Mouse (Mus musculus) hindbrain, embryonic 15.5 days (tissue): ENCODE measurements around the gene Rad23a. TPM values are rescaled to one million over a fixed set of nuclear protein-coding genes. Genes with fewer than 3 reads are reported as not detected.
A peak's percentile ranks its signal among the peaks of the same experiment; 100 is the strongest.

Experiments
- ATAC-seq: fragments of 200-750 bp; cut with Nextera tagmentation; 2 replicates; pipeline ENCODE4 v1.8.0; 2017; ENCODE audit warnings: low read depth, moderate number of reproducible peaks, moderate TSS enrichment; ENCODE audit not compliant: low FRiP score
- H3K27ac ChIP-seq: fragments of 300-500 bp; sonication (generic); replicated peaks from 2 replicates; pipeline ENCODE4 v1.5.1; 2015; ENCODE audit warnings: mild to moderate bottlenecking, inconsistent platforms
- H3K27me3 ChIP-seq: fragments of 300-500 bp; sonication (generic); 2 replicates; pipeline ENCODE4 v1.6.1; 2015; ENCODE audit warnings: control low read depth, inconsistent platforms
- H3K36me3 ChIP-seq: fragments of 300-500 bp; sonication (generic); 2 replicates; pipeline ENCODE4 v1.6.1; 2015; ENCODE audit warnings: control low read depth, inconsistent platforms
- H3K4me1 ChIP-seq: fragments of 300-500 bp; sonication (generic); replicated peaks from 2 replicates; pipeline ENCODE4 v1.6.1; 2015; ENCODE audit warnings: control low read depth, inconsistent platforms
- H3K4me2 ChIP-seq: fragments of 300-500 bp; sonication (generic); 2 replicates; pipeline ENCODE4 v1.6.1; 2015; ENCODE audit warnings: moderate library complexity, mild to moderate bottlenecking, inconsistent platforms
- H3K4me3 ChIP-seq: fragments of 300-500 bp; sonication (generic); 2 replicates; pipeline ENCODE4 v1.5.1; 2015; ENCODE audit warnings: mild to moderate bottlenecking, inconsistent platforms
- H3K9ac ChIP-seq: fragments of 300-500 bp; sonication (generic); 2 replicates; pipeline ENCODE4 v1.6.1; 2015; ENCODE audit warnings: inconsistent platforms
- H3K9me3 ChIP-seq: fragments of 300-500 bp; sonication (generic); 2 replicates; pipeline ENCODE4 v1.6.1; 2016; ENCODE audit warnings: control low read depth, inconsistent platforms
- WGBS: fragments of 180-500 bp; shearing (Covaris S2); methylation state at CpG from one replicate; pipeline ENCODE4 v1.1.7; 2015; 5-methylcytosine and 5-hydroxymethylcytosine counted together
- microRNA-seq: library from miRNA; unstranded; fragments of <30 nt; microRNA quantifications from one replicate; pipeline ENCODE4, GENCODE M21; 2016
- polyA plus RNA-seq: library from polyadenylated mRNA; unstranded; fragments of >200 nt; fragmentation: Nextera tagmentation; extraction: Ambion mirVana; gene quantifications from 2 replicates; pipeline ENCODE4 v1.2.1, GENCODE M21; 2015

Gene Rad23a
- polyA plus RNA-seq, 1 experiment from 2014 or later = 79.1 TPM

DNA sequence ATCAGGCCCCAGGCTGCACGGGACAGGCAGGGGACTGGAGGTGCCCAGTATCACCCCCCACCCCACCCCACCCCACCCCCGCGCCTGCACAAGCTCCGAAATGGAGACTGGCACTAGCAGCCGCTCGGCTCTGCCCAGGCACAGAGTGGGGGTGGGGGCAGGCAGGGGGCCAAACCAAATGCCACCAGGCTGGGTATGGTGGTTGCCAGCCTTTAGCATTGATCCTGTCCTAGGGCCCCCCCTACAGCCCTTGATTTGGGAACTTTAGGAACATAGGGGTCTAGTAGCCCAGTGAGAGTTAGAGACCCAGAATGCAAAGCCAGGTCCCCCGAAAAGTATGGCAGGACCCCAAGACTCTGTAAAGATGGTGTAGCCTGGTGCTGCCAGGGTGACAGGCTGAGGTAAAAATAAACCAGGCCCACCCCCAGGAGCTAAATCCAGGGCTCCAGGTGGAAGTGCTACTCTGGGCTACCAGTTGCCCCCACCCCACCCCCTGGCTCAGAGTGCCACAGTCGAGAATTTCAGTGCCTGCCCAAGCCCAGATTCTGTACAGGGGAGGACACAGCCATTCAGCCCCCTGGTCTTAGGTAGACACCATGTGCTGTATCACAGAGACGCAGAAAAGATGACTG lies 50.5 kb downstream of the Rad23a start:
- Histone ChIP-seq H3K9ac (no peak overlapping the region), H3K27me3 (peaks cover 76% of the 10 kb centered on the region), H3K36me3 (no peaks in the 10 kb centered on the region), H3K4me2 (peak overlapping the region; percentile 17), H3K9me3 (no peaks in the 10 kb centered on the region), H3K4me1 (peaks cover 85% of the 10 kb centered on the region), H3K27ac (peak overlapping the region; percentile 65), H3K4me3 (no peak overlapping the region)
- 0 out of 2 replicates have a peak, but pooled peaks have one; percentile 2 for ATAC-seq
- 56% methylated on average over 9 of the region's 9 CpGs for WGBS

DNA sequence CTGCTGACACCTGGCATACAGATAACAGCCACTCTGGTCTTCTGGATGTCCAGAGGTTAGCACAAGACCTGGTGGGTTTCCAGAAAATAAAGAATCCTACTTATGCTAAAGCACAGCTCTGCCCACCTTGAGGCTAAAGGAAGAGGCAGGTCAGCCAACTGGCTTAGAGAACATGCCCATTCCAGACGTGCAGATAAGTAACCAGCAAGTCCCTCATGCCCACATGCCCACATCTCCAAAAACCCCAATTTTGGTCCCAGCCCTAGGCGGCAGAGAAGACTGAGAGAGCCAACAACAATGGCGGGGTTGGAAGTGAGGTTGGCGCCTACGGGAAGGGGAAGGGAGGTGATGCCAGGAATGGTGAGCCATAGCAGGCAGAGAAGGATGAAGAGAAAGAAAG lies 51.1 kb downstream of the Rad23a start:
- H3K9ac ChIP-seq = no peak overlapping the region
- no peaks in the 10 kb centered on the region for H3K9me3 ChIP-seq
- no peaks in the 10 kb centered on the region for H3K36me3 ChIP-seq
- H3K27me3 ChIP-seq = peaks cover 76% of the 10 kb centered on the region
- no peak for ATAC-seq
- no peak overlapping the region for H3K4me3 ChIP-seq
- H3K4me2 ChIP-seq = peak overlapping the region; percentile 17
- WGBS = 40% methylated on average over 5 of the region's 5 CpGs
- peaks cover 85% of the 10 kb centered on the region for H3K4me1 ChIP-seq
- peak overlapping the region; percentile 65 for H3K27ac ChIP-seq

DNA sequence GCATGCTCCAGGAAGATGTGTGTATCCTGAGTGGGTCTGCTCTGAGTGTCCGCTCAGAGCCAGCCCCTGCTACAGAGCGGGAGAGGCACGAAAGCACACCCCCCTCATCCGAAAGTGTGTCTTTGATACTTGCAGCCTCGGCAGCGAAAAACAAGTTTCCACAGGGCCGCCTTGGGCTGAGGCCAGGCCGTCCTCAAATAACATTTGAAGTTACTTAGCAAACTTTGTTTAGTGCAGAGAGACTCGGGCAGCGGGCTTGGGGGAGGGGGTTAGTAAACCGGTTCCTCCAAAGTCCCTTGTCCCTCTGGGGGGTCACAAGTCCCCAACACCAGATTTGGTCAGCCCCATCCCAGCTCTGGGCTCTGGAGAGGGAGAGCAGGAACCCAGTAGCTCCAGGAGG lies 51.6 kb downstream of the Rad23a start:
- Histone ChIP-seq H3K4me2 (no peak overlapping the region), H3K4me1 (peaks cover 86% of the 10 kb centered on the region), H3K9me3 (no peaks in the 10 kb centered on the region), H3K27me3 (peaks cover 74% of the 10 kb centered on the region), H3K36me3 (no peaks in the 10 kb centered on the region), H3K4me3 (no peak overlapping the region), H3K9ac (no peak overlapping the region), H3K27ac (peak overlapping the region; percentile 65)
- ATAC-seq = no peak
- WGBS = 14% methylated on average over 11 of the region's 11 CpGs

DNA sequence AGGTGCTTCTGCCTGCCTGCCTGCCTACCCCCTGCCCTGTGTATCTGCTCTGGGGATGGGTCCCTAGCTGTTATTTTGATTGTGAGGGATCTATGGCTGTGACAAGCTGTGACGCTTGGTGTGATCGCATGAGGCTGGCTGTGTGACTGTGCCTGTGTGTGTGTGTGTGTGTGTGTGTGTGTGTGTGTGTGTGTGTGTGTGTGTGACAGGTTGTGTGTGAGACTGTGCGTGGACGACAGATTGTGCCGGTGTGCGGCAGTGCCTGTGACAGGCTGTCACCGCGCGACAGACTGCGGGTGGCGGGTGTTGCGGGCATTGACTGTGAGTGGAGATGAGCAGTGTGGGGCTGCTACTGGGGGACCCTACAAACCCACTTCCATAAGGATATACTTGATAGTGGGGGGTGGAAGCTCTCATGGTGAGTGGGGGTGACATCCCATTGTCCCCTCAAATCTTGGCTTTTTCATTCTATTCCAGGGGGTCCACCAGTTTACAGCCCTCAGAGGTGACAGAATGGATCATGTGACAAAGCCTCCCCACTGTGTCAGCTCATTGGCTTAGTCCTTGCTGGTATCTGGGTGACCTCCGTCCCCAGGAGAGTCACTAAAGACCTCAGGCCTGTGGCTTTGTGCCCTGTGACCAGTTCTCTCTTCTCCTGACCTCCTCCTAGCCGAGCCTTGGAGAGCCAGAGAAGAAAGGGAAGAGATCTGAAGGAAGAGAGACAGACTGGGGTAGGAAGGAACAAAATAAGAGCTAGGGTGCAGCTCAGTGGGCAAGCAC lies 52.8 kb downstream of the Rad23a start:
- Histone ChIP-seq H3K4me2 (no peak overlapping the region), H3K27ac (0 out of 2 replicates have a peak overlapping the region, but pooled peaks have one; percentile 65), H3K27me3 (peaks cover 77% of the 10 kb centered on the region), H3K9me3 (no peaks in the 10 kb centered on the region), H3K36me3 (no peaks in the 10 kb centered on the region), H3K4me1 (peaks cover 78% of the 10 kb centered on the region), H3K4me3 (no peak overlapping the region), H3K9ac (no peak overlapping the region)
- no peak for ATAC-seq
- WGBS = 15% methylated on average over 14 of the region's 14 CpGs

GRCm38 (mm10) chr8:84786801-84787467 lies 53.5 kb downstream of the Rad23a start:
- H3K4me3 ChIP-seq = no peak overlapping the region
- peaks cover 73% of the 10 kb centered on the region for H3K4me1 ChIP-seq
- no peaks in the 10 kb centered on the region for H3K36me3 ChIP-seq
- peak overlapping the region; percentile 31; the same call in 1 of the 2 replicates for H3K27ac ChIP-seq
- H3K4me2 ChIP-seq = peak overlapping the region; percentile 18
- ATAC-seq = no peak
- H3K27me3 ChIP-seq = peaks cover 77% of the 10 kb centered on the region
- no peaks in the 10 kb centered on the region for H3K9me3 ChIP-seq
- WGBS = 15% methylated on average over 11 of the region's 11 CpGs
- no peak overlapping the region for H3K9ac ChIP-seq

GRCm38 (mm10) chr8:84785756-84786677 lies 54.4 kb downstream of the Rad23a start:
- no peak overlapping the region for H3K4me3 ChIP-seq
- no peaks in the 10 kb centered on the region for H3K36me3 ChIP-seq
- 7% methylated on average over 38 of the region's 38 CpGs for WGBS
- no peaks in the 10 kb centered on the region for H3K9me3 ChIP-seq
- H3K4me1 ChIP-seq = peaks cover 76% of the 10 kb centered on the region
- no peak overlapping the region for H3K9ac ChIP-seq
- peak overlapping the region; percentile 50 for H3K4me2 ChIP-seq
- H3K27me3 ChIP-seq = peaks cover 85% of the 10 kb centered on the region
- peak overlapping the region; percentile 31 for H3K27ac ChIP-seq
- ATAC-seq = no peak

GRCm38 (mm10) chr8:84785506-84785755 lies 55.0 kb downstream of the Rad23a start:
- Histone ChIP-seq H3K27ac (0 out of 2 replicates have a peak overlapping the region, but pooled peaks have one; percentile 31), H3K9ac (no peak overlapping the region), H3K36me3 (no peaks in the 10 kb centered on the region), H3K9me3 (no peaks in the 10 kb centered on the region), H3K4me1 (peaks cover 70% of the 10 kb centered on the region), H3K27me3 (peaks cover 84% of the 10 kb centered on the region), H3K4me3 (no peak overlapping the region), H3K4me2 (peak overlapping the region; percentile 50)
- no peak for ATAC-seq
- 16% methylated on average over 11 of the region's 11 CpGs for WGBS

- H3K4me3 ChIP-seq = peak overlapping the region; percentile 20
- no peaks in the 10 kb centered on the region for H3K36me3 ChIP-seq
- H3K27me3 ChIP-seq = peaks cover 79% of the 10 kb centered on the region
- peak overlapping the region; percentile 6; the same call in 1 of the 2 replicates for H3K27ac ChIP-seq
- H3K4me2 ChIP-seq = peak overlapping the region; percentile 50
- H3K4me1 ChIP-seq = peaks cover 65% of the 10 kb centered on the region
- WGBS = 3% methylated on average over 48 of the region's 48 CpGs
- peak overlapping the region; percentile 7; the same call in 1 of the 2 replicates for H3K9ac ChIP-seq
- no peak for ATAC-seq
- H3K9me3 ChIP-seq = no peaks in the 10 kb centered on the region
Measured at GRCm38 (mm10) chr8:84784681-84785505, 55.6 kb downstream of the Rad23a start.

Small RNAs within 50 kb of the gene (microRNA-seq; reads per million reads assigned to microRNA genes)
- gene Mir7069 = 4.6 reads per million, percentile 19 among the genes with 10 or more reads in this experiment

Other genes with a start within 250 kb of the Rad23a start
- 18.8 and 24.5 TPM in 2 replicates for gene Ier2, start 177.8 kb downstream of the Rad23a start, polyA plus RNA-seq
- 62.5 and 65.9 TPM in 2 replicates for gene Trmt1, start 154.4 kb downstream of the Rad23a start, polyA plus RNA-seq
- 13.6 and 16.1 TPM in 2 replicates for gene Nacc1, start 152.8 kb downstream of the Rad23a start, polyA plus RNA-seq
- 3.1 and 3.6 TPM in 2 replicates for gene Lyl1, start 139.2 kb downstream of the Rad23a start, polyA plus RNA-seq
- 1.2 and 1.7 TPM in 2 replicates for gene G430095P16Rik, start 117.7 kb downstream of the Rad23a start, polyA plus RNA-seq
- 71.2 and 87.6 TPM in 2 replicates for gene Nfix, start 40.3 kb downstream of the Rad23a start, polyA plus RNA-seq
- gene Dand5, start 17.8 kb downstream of the Rad23a start, polyA plus RNA-seq = 14.0 and 15.1 TPM in 2 replicates
- gene Gadd45gip1, start 9.1 kb downstream of the Rad23a start, polyA plus RNA-seq = 39.7 and 40.6 TPM in 2 replicates
- 700 and 710 TPM in 2 replicates for gene Calr, start 6.3 kb upstream of the Rad23a start, polyA plus RNA-seq
- 108 and 112 TPM in 2 replicates for gene Farsa, start 16.3 kb upstream of the Rad23a start, polyA plus RNA-seq
- 33.7 and 37.3 TPM in 2 replicates for gene Syce2, start 31.4 kb upstream of the Rad23a start, polyA plus RNA-seq
- 36.4 and 40.3 TPM in 2 replicates for gene Gcdh, start 53.3 kb upstream of the Rad23a start, polyA plus RNA-seq
- 0.64 TPM in 2 replicates for gene Klf1, start 61.3 kb upstream of the Rad23a start, polyA plus RNA-seq
- gene Dnase2a, start 67.9 kb upstream of the Rad23a start, polyA plus RNA-seq = 5.7 and 7.3 TPM in 2 replicates
- gene Mast1, start 96.7 kb upstream of the Rad23a start, polyA plus RNA-seq = 72.4 and 81.1 TPM in 2 replicates
- gene Rtbdn, start 106.3 kb upstream of the Rad23a start, polyA plus RNA-seq = 2.8 and 3.5 TPM in 2 replicates
- not detected in 2 replicates for gene Gm49661, start 128.8 kb upstream of the Rad23a start, polyA plus RNA-seq
- 1,124 and 1,185 TPM in 2 replicates for gene Prdx2, start 128.9 kb upstream of the Rad23a start, polyA plus RNA-seq
- 54.2 and 59.8 TPM in 2 replicates for gene Rnaseh2a, start 129.1 kb upstream of the Rad23a start, polyA plus RNA-seq
- 6.3 and 6.8 TPM in 2 replicates for gene Junb, start 138.1 kb upstream of the Rad23a start, polyA plus RNA-seq
- gene Hook2, start 149.9 kb upstream of the Rad23a start, polyA plus RNA-seq = 34.0 and 37.3 TPM in 2 replicates
- 0.08 TPM in 1 of 2 replicates, not detected in the other for gene Best2, start 173.9 kb upstream of the Rad23a start, polyA plus RNA-seq
- 148 and 159 TPM in 2 replicates for gene Asna1, start 184.6 kb upstream of the Rad23a start, polyA plus RNA-seq
- 123 and 132 TPM in 2 replicates for gene Trir, start 186.2 kb upstream of the Rad23a start, polyA plus RNA-seq
- 56.8 and 63.7 TPM in 2 replicates for gene Tnpo2, start 196.2 kb upstream of the Rad23a start, polyA plus RNA-seq
- gene Fbxw9, start 219.4 kb upstream of the Rad23a start, polyA plus RNA-seq = 72.0 and 76.1 TPM in 2 replicates
- gene Gm5741, start 227.3 kb upstream of the Rad23a start, polyA plus RNA-seq = 0.99 and 1.0 TPM in 2 replicates
- 103 and 111 TPM in 2 replicates for gene Dhps, start 231.1 kb upstream of the Rad23a start, polyA plus RNA-seq
- 117 and 119 TPM in 2 replicates for gene Wdr83os, start 240.1 kb upstream of the Rad23a start, polyA plus RNA-seq
- gene Wdr83, start 240.6 kb upstream of the Rad23a start, polyA plus RNA-seq = 47.2 and 53.0 TPM in 2 replicates
- gene Man2b1, start 242.6 kb upstream of the Rad23a start, polyA plus RNA-seq = 20.9 and 22.5 TPM in 2 replicates